Mouse (Mus musculus): ENCODE data around the gene Ssh1.

- no peak for TF ChIP-seq FLI1 (IDR thresholded peaks at IDR 0.05; ENCODE audit: low read length)
- no peak for TF ChIP-seq GATA1 (IDR thresholded peaks at IDR 0.05; ENCODE audit: borderline replicate concordance, low read length)
These were observed 7.3 kb downstream of the Ssh1 start for GRCm38 (mm10) chr5:113986182-113986961.

Data from megakaryocyte, embryonic 14.5 days (primary cell).